Mouse (Mus musculus) brain, adult 10 weeks (tissue): ENCODE data around the gene Krt34. TPM values are rescaled to one million over a fixed set of nuclear protein-coding genes. Genes with fewer than 3 reads are reported as not detected.

Experiments
- polyA plus RNA-seq: library from polyadenylated mRNA; stranded (reverse); fragments of 350-450 nt; fragmentation: Illumina TruSeq; extraction: RNeasy Lipid Tissue Mini Kit (QIAGEN cat#74804); gene quantifications from one replicate; pipeline ENCODE4 v1.2.3, GENCODE M21; 2015; ENCODE audit warnings: low read depth, low replicate concordance

The Krt34 gene
- polyA plus RNA-seq = not detected

DNA sequence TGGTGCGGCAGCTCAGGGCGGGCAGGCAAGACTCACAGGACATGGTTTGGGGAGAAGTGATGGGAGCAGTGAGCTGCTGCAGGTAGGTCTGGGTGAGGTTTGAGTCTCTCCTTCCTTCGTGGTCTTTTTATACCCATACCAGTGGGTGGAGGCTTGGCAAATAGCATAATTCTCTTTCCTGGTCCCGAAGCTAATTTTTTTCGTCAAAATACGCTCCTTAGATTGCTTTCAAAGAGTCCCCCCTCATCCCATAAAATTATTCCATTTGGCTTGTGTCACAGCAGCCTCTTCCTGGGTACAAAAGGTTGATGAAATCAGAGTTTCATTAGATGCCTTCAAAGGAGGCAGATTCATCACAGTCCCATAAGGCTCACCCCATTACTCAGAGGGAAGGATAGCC, at the start of gene Krt34:
Krt34 (minus strand) TSS at position 101 of the 400 bp plus-strand sequence.

DNA sequence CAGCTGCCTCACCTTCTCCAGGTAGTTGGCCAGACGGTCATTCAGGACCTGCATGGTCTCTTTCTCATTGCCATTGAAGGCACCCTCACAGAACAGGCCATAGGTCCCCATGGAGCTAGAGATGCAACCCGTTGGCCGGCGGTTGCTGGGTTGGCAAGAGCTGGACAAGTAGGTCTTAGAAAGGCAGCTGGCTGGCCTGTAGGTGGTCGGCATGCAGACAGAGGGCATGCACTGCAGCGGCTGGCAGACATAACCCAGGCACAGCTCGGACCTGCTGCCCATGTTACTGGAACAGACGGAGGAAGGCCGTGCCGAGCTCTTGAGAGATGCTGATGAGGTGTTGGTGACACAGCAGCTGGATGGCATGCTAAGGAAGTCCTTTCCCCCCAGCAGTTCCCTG, 46.5 kb upstream of the Krt34 start, which contains the start of gene Krt32:
Krt32 (minus strand) TSS at position 366 of the 400 bp plus-strand sequence.

DNA sequence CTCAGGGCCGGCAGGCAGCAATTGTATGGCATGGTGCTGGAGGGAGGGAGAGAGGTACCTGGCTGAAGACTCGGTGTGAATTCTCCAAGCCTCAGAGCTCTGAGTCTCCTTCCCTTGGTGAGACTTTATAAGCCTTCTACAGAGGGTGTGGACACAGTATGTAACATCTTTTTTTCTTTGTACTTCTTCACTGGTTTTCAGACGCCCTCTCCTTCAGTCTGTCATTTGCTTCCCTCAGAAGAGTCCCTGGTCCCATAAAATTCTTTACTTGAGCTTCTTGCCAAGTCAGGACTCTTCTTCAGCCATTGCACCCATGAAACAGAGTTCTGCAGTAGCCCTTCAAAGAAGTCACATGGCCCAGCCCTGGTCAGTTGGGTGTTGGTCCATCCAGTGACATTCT, 9.1 kb upstream of the Krt34 start, which contains the start of gene Krt31:
Krt31 (minus strand) TSS at position 101 of the 400 bp plus-strand sequence.

GRCm38 (mm10) chr11:100029768-100030167, 11.6 kb downstream of the Krt34 start, which contains the start of gene Krt33b:
Gene Krt33b (minus strand): TSS chr11:100029868.

GRCm38 (mm10) chr11:100016112-100016511, 25.2 kb downstream of the Krt34 start, which contains the start of gene Krt33a:
Gene Krt33a (minus strand): TSS chr11:100016212.

DNA sequence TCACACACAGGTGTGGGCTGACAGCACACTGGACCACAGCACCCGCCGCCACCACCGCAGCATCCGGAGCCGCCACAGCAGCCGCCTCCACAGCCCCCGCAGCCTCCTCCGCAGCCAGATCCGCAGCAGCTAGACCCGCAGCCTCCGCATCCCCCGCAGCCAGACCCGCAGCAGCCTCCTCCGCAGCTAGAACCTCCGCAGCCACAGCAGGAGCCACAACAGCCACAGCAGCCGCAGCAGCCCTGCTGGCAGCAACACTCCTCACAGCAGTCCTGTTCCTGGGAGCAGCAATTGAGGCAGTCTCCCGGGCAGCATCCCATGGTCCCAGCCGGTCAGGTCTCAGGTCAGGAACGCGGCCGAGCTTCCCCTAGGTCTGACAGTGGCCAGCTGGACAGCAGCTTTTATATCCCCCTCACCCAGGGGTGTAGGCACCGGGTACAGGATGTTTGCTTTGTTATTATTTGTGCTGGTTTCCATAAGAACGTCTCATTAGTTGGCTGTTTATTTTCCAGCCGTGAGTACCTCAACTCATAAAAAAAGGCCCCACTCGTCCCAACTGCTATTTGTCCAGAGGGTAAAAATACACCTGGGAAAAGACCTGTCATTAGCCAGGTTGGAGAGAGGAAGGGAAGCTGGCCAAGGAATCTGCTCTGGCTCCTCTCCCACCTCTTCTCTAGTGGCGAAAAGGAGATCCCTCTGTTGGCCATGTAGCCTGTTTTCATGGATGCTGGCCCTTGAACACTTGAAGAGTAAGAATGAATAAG, 47.6 kb downstream of the Krt34 start, which contains the start of gene Krtap17-1:
Krtap17-1 (minus strand) TSS at position 375 of the 764 bp plus-strand sequence.

Other genes with a start within 250 kb of the Krt34 start
- not detected for gene Gm11596, start 248.1 kb downstream of the Krt34 start, polyA plus RNA-seq
- gene Gm11569, start 242.6 kb downstream of the Krt34 start, polyA plus RNA-seq = not detected
- gene Gm11554, start 237.1 kb downstream of the Krt34 start, polyA plus RNA-seq = not detected
- not detected for gene Krtap4-13, start 231.7 kb downstream of the Krt34 start, polyA plus RNA-seq
- not detected for gene Gm11564, start 225.9 kb downstream of the Krt34 start, polyA plus RNA-seq
- gene 2300003K06Rik, start 203.5 kb downstream of the Krt34 start, polyA plus RNA-seq = not detected
- gene Krtap4-16, start 189.9 kb downstream of the Krt34 start, polyA plus RNA-seq = not detected
- not detected for gene Gm11568, start 183.6 kb downstream of the Krt34 start, polyA plus RNA-seq
- not detected for gene Gm11559, start 177.1 kb downstream of the Krt34 start, polyA plus RNA-seq
- gene Krtap9-1, start 168.2 kb downstream of the Krt34 start, polyA plus RNA-seq = not detected
- gene Gm11567, start 162.4 kb downstream of the Krt34 start, polyA plus RNA-seq = not detected
- gene Krtap31-1, start 133.6 kb downstream of the Krt34 start, polyA plus RNA-seq = not detected
- gene Gm11565, start 126.8 kb downstream of the Krt34 start, polyA plus RNA-seq = not detected
- gene Krtap31-2, start 105.3 kb downstream of the Krt34 start, polyA plus RNA-seq = not detected
- gene Krtap9-5, start 93.1 kb downstream of the Krt34 start, polyA plus RNA-seq = not detected
- not detected for gene Krtap29-1, start 62.5 kb downstream of the Krt34 start, polyA plus RNA-seq
- gene Krtap16-1, start 55.0 kb downstream of the Krt34 start, polyA plus RNA-seq = not detected
- not detected for gene Krtap17-1, start 47.6 kb downstream of the Krt34 start, polyA plus RNA-seq
- not detected for gene Krt33a, start 25.3 kb downstream of the Krt34 start, polyA plus RNA-seq
- gene Krt33b, start 11.7 kb downstream of the Krt34 start, polyA plus RNA-seq = not detected
- not detected for gene Krt31, start 9.0 kb upstream of the Krt34 start, polyA plus RNA-seq
- not detected for gene Krt32, start 46.7 kb upstream of the Krt34 start, polyA plus RNA-seq
- gene Krt35, start 54.7 kb upstream of the Krt34 start, polyA plus RNA-seq = not detected
- not detected for gene Krt36, start 64.1 kb upstream of the Krt34 start, polyA plus RNA-seq
- gene Krt13, start 80.0 kb upstream of the Krt34 start, polyA plus RNA-seq = not detected
- 0.94 TPM for gene Krt15, start 94.4 kb upstream of the Krt34 start, polyA plus RNA-seq
- gene Krt19, start 107.1 kb upstream of the Krt34 start, polyA plus RNA-seq = not detected
- gene Krt9, start 151.7 kb upstream of the Krt34 start, polyA plus RNA-seq = 6.8 TPM
- not detected for gene Krt14, start 166.0 kb upstream of the Krt34 start, polyA plus RNA-seq
- gene Krt16, start 207.3 kb upstream of the Krt34 start, polyA plus RNA-seq = not detected
- gene Krt17, start 219.5 kb upstream of the Krt34 start, polyA plus RNA-seq = not detected
- gene Krt42, start 228.3 kb upstream of the Krt34 start, polyA plus RNA-seq = not detected